In the genomic region with DNA sequence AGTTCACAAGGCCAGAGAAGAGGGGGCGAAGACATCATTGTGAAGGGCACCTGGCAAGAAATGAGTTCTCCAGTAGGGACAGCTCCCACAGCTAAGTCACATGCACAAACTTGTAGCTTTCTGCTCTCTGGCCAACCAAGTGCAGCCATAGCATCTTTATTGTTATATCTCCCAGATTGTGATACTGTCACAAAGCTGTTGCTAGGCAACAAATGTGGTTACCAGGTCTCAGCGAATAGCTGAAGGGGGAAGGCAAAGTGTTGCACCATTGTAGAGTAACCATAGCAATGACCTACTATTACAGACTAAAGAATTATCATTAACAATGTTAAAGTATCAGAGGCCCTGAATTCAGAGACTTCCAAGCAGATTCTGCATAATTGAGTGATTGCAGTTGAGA, we compare ENCODE assay signal across 13 mouse cellular contexts. TPM values are rescaled to one million over a fixed set of nuclear protein-coding genes. Genes with fewer than 3 reads are reported as not detected.
A peak's percentile ranks its signal among the peaks of the same experiment; 100 is the strongest.
DNase-seq lines count a peak whose midpoint lies in the region; ATAC-seq lines count a peak whose summit lies in the region.
"Had no signal": no experiment of that assay in that cellular context is flagged by ENCODE, and none has a peak within 500 bp of the region (broad histone marks: within the 10 kb centered on the region; RNA-seq: fewer than 3 reads in every experiment).

No protein-coding gene starts in this region.

- H3K4me3 ChIP-seq in hindbrain, embryonic 10.5 days = no peak overlapping the region; the same call in 1 of the 2 replicates
- no peak overlapping the region for H3K4me3 ChIP-seq in midbrain, embryonic 13.5 days (replicated peaks)

- peak; percentile 83 for ATAC-seq in midbrain, embryonic 13.5 days

- WGBS in hindbrain, embryonic 10.5 days = 41% methylated on average over 2 of the region's 2 CpGs
- WGBS in midbrain, embryonic 13.5 days = 18% methylated on average over 2 of the region's 2 CpGs

- no peak overlapping the region; the same call in 1 of the 2 replicates for H3K4me2 ChIP-seq in midbrain, embryonic 13.5 days (replicated peaks)

- peak overlapping the region; percentile 67 for H3K27ac ChIP-seq in hindbrain, embryonic 10.5 days
- H3K27ac ChIP-seq in midbrain, embryonic 13.5 days = peak overlapping the region; percentile 56
- H3K27ac ChIP-seq: embryonic facial prominence, embryonic 12.5 days; heart, adult 2 months had no signal

- peaks cover 55% of the 10 kb centered on the region for H3K4me1 ChIP-seq in hindbrain, embryonic 10.5 days (replicated peaks)
- H3K4me1 ChIP-seq in midbrain, embryonic 13.5 days (replicated peaks) = peaks cover 29% of the 10 kb centered on the region
- H3K4me1 ChIP-seq: embryonic facial prominence, embryonic 12.5 days had no signal

- intact Hi-C loops in gastrocnemius, postnatal 36 days (cut with DNase I) = no loop called here

- peak; percentile 43 for DNase-seq in CD4-positive, CD25-positive, alpha-beta regulatory T cell, adult 2 months (ENCODE audit: low read depth, low spot score)
- peak; percentile 72 for DNase-seq in brain, adult 2 months (ENCODE audit: low read depth, low spot score)
- peak; percentile 63 for DNase-seq in hindbrain, embryonic 10.5 days (ENCODE audit: low spot score)
- DNase-seq in ovary, adult 18-20 months (ENCODE audit: low spot score) = no peak
- no peak for DNase-seq in heart, adult 11 months
- no peak for DNase-seq in adrenal gland, adult 2 months
- no peak for DNase-seq in gastrocnemius, postnatal 36 days
- DNase-seq: heart, adult 2 months; kidney, adult 11 months; lung, adult 18-20 months; spleen, adult 18-20 months had no signal

- no peak overlapping the region for H3K9ac ChIP-seq in midbrain, embryonic 13.5 days (replicated peaks)
- H3K9ac ChIP-seq: embryonic facial prominence, embryonic 12.5 days had no signal

- peaks cover 40% of the 10 kb centered on the region for H3K27me3 ChIP-seq in hindbrain, embryonic 10.5 days (ENCODE audit: insufficient read depth, poor library complexity, severe bottlenecking)
- H3K27me3 ChIP-seq in midbrain, embryonic 13.5 days = peaks cover 26% of the 10 kb centered on the region

- H3K9me3 ChIP-seq in hindbrain, embryonic 10.5 days = no peaks in the 10 kb centered on the region
- H3K9me3 ChIP-seq in midbrain, embryonic 13.5 days = no peaks in the 10 kb centered on the region
- H3K9me3 ChIP-seq: embryonic facial prominence, embryonic 12.5 days had no signal

- H3K36me3 ChIP-seq in hindbrain, embryonic 10.5 days = no peaks in the 10 kb centered on the region
- no peaks in the 10 kb centered on the region for H3K36me3 ChIP-seq in midbrain, embryonic 13.5 days
- H3K36me3 ChIP-seq: embryonic facial prominence, embryonic 12.5 days had no signal

RNA-seq across cellular contexts. Expression of a gene that starts 37.4 kb away (rescaled TPM):
- 69.0 and 74.0 TPM in 2 replicates for polyA plus RNA-seq in hindbrain, embryonic 10.5 days (2016; fragmentation: Nextera tagmentation; extraction: Ambion mirVana)
- 76.9 and 83.2 TPM in 2 replicates for polyA plus RNA-seq in midbrain, embryonic 13.5 days (2015; fragmentation: Nextera tagmentation; extraction: Ambion mirVana)
- 10 to 100 TPM; 18.2 to 22.7 TPM for total RNA-seq in adrenal gland, adult 2 months (2021)
- 97.9 and 105 TPM in 2 replicates for polyA plus RNA-seq in adrenal gland, adult 2 months (2012; rRNA removed)
- under 1 TPM; 0.31 to 0.69 TPM for total RNA-seq in gastrocnemius, postnatal 36 days (2021)

Comparison
In these comparisons a context has a peak if more than half of its experiments do, and no peak if none do; other contexts are left out.
1. DNase-seq: peak in CD4-positive, CD25-positive, alpha-beta regulatory T cell, adult 2 months (single experiment), brain, adult 2 months (single experiment) and hindbrain, embryonic 10.5 days (single experiment); none in ovary, adult 18-20 months (single experiment), heart, adult 11 months (single experiment), adrenal gland, adult 2 months (single experiment) and gastrocnemius, postnatal 36 days (0 of 2).